Mouse (Mus musculus): ENCODE measurements around the gene Aoah.

The Aoah gene

DNA sequence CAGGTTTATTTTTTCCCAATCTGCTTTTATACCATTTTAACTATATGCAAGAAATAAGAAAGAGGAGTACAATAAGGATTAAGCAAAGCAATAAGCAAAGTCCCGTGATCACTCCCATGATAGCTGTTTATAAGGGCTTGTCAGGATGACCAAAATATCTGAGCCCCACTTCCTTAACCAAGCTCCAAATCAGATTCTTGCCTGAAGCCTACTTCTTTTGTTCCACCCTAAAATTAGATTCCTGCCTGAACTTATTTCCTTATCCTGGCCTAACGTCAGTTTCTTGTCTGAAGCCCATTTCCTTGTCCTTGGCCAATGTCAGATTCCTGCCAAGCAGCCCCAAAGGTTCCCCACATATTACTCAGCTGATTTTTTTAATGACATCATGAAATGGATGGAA, 288.8 kb downstream of the Aoah start:
- peak in 1 of 2 experiments; percentile 2 for DNase-seq
